ENCODE assay signal across 34 mouse cellular contexts in genomic region chr17:73048164-73048563, GRCm38 (mm10).
"Had no signal": no experiment of that assay in that cellular context is flagged by ENCODE, and none has a peak within 500 bp of the region (broad histone marks: within the 10 kb centered on the region; RNA-seq: fewer than 3 reads in every experiment).

No protein-coding gene starts in this region.

- DNase-seq: heart, postnatal 10 days; heart, postnatal 14 days; heart, postnatal 36 days; heart, postnatal 4 days; kidney, adult 11 months; kidney, adult 18-20 months; kidney, adult 2 months; kidney, adult 8-10 months; kidney, adult 9 months; kidney, postnatal 10 days; kidney, postnatal 14 days; kidney, postnatal 25 days; kidney, postnatal 36 days; kidney, postnatal 4 days; layer of hippocampus, adult 9-11 months; layer of hippocampus, postnatal 36 days had no signal

- H3K4me2 ChIP-seq: heart, embryonic 11.5 days; heart, embryonic 12.5 days; heart, embryonic 13.5 days; heart, embryonic 15.5 days; hindbrain, embryonic 12.5 days; hindbrain, embryonic 13.5 days; hindbrain, embryonic 14.5 days; hindbrain, embryonic 15.5 days; intestine, embryonic 15.5 days; kidney, embryonic 15.5 days had no signal

- H3K4me3 ChIP-seq: heart, embryonic 10.5 days; heart, embryonic 12.5 days; heart, embryonic 13.5 days; heart, embryonic 15.5 days; hindbrain, embryonic 10.5 days; hindbrain, embryonic 12.5 days; hindbrain, embryonic 13.5 days; hindbrain, embryonic 15.5 days; intestine, embryonic 15.5 days; kidney, embryonic 15.5 days; layer of hippocampus, adult 2 months had no signal

- H3K27me3 ChIP-seq: heart, embryonic 12.5 days; heart, embryonic 13.5 days; heart, embryonic 15.5 days; hindbrain, embryonic 12.5 days; hindbrain, embryonic 13.5 days; hindbrain, embryonic 15.5 days; intestine, embryonic 15.5 days; kidney, embryonic 15.5 days had no signal

- H3K27ac ChIP-seq: heart, embryonic 10.5 days; heart, embryonic 13.5 days; heart, embryonic 15.5 days; hindbrain, embryonic 10.5 days; hindbrain, embryonic 12.5 days; hindbrain, embryonic 13.5 days; hindbrain, embryonic 14.5 days; hindbrain, embryonic 15.5 days; hindbrain, postnatal 0 days; intestine, embryonic 15.5 days; kidney, embryonic 15.5 days; kidney, postnatal 0 days; layer of hippocampus, adult 2 months had no signal

- ATAC-seq: hindbrain, embryonic 16.5 days; hindbrain, postnatal 0 days; intestine, embryonic 15.5 days; intestine, embryonic 16.5 days; intestine, postnatal 0 days had no signal

- H3K36me3 ChIP-seq: heart, embryonic 10.5 days; heart, embryonic 12.5 days; heart, embryonic 13.5 days; heart, embryonic 15.5 days; hindbrain, embryonic 10.5 days; hindbrain, embryonic 12.5 days; hindbrain, embryonic 13.5 days; hindbrain, embryonic 15.5 days; intestine, embryonic 15.5 days; kidney, embryonic 15.5 days had no signal

- H3K4me1 ChIP-seq: heart, embryonic 10.5 days; heart, embryonic 15.5 days; hindbrain, embryonic 10.5 days; hindbrain, embryonic 12.5 days had no signal

- H3K9ac ChIP-seq: heart, embryonic 12.5 days; heart, embryonic 13.5 days; heart, embryonic 15.5 days; hindbrain, embryonic 12.5 days; hindbrain, embryonic 13.5 days; hindbrain, embryonic 14.5 days; hindbrain, embryonic 15.5 days; intestine, embryonic 15.5 days; kidney, embryonic 15.5 days had no signal

- H3K9me3 ChIP-seq: heart, embryonic 10.5 days; heart, embryonic 12.5 days; heart, embryonic 13.5 days; heart, embryonic 15.5 days; hindbrain, embryonic 10.5 days; hindbrain, embryonic 12.5 days; hindbrain, embryonic 13.5 days; hindbrain, embryonic 15.5 days; intestine, embryonic 15.5 days; kidney, embryonic 15.5 days had no signal
